Mouse (Mus musculus): ENCODE measurements around the gene Cst12. TPM values are rescaled to one million over a fixed set of nuclear protein-coding genes. Genes with fewer than 3 reads are reported as not detected.

Gene Cst12
- polyA plus RNA-seq, 1 experiment from 2014 or later = not detected

DNA sequence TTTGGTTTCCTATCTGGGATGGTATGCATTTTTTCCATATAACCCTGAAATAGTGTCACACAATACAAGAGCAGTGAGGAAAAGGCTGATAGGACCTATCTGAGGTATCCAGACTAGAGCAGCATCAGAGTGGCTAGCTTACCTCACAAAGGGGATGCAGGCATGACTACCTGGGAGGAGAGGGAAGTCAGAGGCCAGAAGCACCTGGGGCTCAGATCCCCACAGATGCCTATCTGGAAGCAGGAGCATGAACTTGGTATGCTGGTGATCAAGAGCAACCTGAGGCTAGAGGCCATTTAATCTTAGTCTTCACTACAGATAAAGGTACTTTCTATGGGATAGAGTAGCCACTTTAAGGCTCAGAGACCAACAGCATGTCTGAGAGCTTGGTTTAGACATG is 30.7 kb downstream of the Cst12 start, which contains the start of gene Cst13:
Cst13 (plus strand) TSS at position 173 of the 400 bp plus-strand sequence.
- H3K27me3 ChIP-seq (replicated peaks) = no peaks in the 10 kb centered on the region
- H3K4me3 ChIP-seq = no peak within 1 kb of the TSS
- no peaks in the 10 kb centered on the region for H3K4me1 ChIP-seq
- H3K9me3 ChIP-seq = no peaks in the 10 kb centered on the region
- H3K27ac ChIP-seq = no peak within 1 kb of the TSS
- no peak within 1 kb of the TSS for H3K4me2 ChIP-seq (replicated peaks)
- no peak for ATAC-seq (ENCODE audit: low FRiP score, low read depth)
- no peak within 1 kb of the TSS for H3K9ac ChIP-seq
- no peaks in the 10 kb centered on the region for H3K36me3 ChIP-seq

DNA sequence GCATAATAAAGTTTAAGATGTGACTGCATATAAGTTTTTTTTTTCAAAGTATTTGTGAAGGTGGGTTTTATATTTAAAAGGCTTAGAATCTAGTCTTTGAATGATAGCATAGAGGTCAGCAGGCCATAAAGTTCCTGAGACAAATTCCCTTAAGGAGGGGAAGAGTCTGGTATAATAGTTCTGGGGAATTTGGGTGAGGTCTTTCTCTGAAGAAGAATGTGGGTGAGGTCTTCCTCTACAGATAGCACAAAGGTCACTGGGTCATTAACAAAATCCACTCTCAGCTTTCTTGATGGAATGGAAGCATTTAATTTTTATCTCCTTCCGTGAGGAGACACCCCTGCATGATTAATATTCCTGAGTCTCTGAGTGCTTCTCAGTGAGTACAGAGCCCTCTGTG is 36.8 kb downstream of the Cst12 start:
- H3K27ac ChIP-seq = no peak overlapping the region
- no peaks in the 10 kb centered on the region for H3K27me3 ChIP-seq (replicated peaks)
- H3K4me3 ChIP-seq = no peak overlapping the region
- 74% methylated on average over 1 of the region's 1 CpGs for WGBS
- H3K4me2 ChIP-seq (replicated peaks) = no peak overlapping the region
- no peak for ATAC-seq (ENCODE audit: low FRiP score, low read depth)
- H3K9ac ChIP-seq = no peak overlapping the region
- H3K36me3 ChIP-seq = no peaks in the 10 kb centered on the region
- H3K4me1 ChIP-seq = no peaks in the 10 kb centered on the region
- no peaks in the 10 kb centered on the region for H3K9me3 ChIP-seq

DNA sequence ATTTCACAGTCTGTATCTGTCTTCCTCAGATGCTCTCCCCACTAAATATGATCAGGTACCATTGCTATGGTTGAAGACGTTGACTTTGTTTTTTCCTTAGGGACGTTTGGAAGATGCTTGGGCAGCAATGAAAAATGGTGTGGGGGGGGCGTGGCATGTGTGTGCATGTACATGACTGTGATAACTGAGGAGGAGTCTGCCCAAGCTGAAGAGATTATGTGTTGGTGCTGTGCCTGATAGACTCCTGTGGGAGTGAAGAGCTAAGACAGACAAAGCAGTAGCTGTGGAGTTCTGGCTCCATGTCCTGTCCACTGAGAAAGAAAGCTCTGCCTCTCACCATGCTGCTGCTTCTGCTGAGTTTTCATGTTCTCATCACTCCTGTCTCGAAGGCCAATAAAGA is 45.8 kb downstream of the Cst12 start, which contains the start of gene Cst9:
Cst9 (plus strand) TSS at position 236 of the 400 bp plus-strand sequence.
- no peak within 1 kb of the TSS for H3K4me3 ChIP-seq
- no peaks in the 10 kb centered on the region for H3K9me3 ChIP-seq
- WGBS = 75% methylated on average over 4 of the region's 4 CpGs
- no peak for ATAC-seq (ENCODE audit: low FRiP score, low read depth)
- H3K9ac ChIP-seq = no peak within 1 kb of the TSS
- no peak within 1 kb of the TSS for H3K4me2 ChIP-seq (replicated peaks)
- no peaks in the 10 kb centered on the region for H3K4me1 ChIP-seq
- no peak within 1 kb of the TSS for H3K27ac ChIP-seq
- no peaks in the 10 kb centered on the region for H3K36me3 ChIP-seq
- no peaks in the 10 kb centered on the region for H3K27me3 ChIP-seq (replicated peaks)

DNA sequence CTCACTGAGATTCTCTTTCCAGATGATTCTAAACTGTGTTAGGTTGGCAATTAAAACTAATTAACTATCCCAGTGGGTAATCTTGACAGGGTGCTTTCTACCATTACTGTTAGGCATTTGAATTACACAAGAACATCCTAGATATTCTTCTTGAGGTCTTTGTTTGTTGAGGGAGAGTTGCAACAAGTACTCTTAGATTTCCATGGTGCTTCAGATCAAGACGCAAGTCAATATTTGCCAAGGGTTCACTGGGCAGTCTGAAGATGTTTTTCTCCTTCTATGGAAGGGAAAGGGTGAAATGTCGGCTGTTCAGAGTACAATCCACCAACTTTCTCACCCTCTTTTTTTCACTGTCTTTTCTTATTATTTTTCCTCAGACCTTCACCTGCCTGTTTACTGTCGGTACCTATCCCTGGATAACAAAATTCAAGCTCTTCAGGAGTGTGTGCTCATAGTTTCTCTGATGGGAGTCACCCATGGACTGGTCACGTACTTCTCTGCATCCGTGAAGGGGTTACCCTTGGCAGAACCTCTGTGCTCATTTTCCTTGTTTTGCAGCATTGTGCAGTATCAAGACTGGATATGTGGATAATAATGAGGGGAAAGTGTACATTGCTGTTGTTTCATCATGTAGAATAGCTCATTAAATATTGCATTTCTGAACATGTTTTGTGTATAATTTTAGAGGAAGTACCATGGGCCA is 49.1 kb downstream of the Cst12 start:
- Histone ChIP-seq H3K4me3 (no peak overlapping the region), H3K36me3 (no peaks in the 10 kb centered on the region), H3K27me3 (replicated peaks) (no peaks in the 10 kb centered on the region), H3K9ac (no peak overlapping the region), H3K27ac (no peak overlapping the region), H3K4me1 (no peaks in the 10 kb centered on the region), H3K9me3 (no peaks in the 10 kb centered on the region), H3K4me2 (replicated peaks) (no peak overlapping the region)
- WGBS = 91% methylated on average over 5 of the region's 5 CpGs
- no peak for ATAC-seq (ENCODE audit: low FRiP score, low read depth)

DNA sequence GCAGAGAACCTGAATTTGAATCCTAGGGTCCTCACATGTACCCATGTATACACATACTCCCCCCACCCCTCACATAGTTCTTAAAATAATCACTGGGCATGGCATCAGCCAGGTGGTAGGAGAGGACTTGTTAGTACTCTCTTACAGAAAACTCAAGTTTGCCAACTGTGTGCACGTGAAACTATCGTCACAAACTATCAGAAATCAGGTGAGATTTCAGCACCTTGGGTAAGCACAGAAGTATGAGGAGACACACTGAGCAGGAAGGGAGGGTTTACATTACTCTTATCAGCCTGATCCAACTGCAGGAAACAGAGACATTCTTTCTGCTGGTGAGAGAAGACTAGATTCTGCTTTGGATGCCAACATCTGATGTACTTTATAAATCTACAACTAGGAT is 50.1 kb downstream of the Cst12 start:
- Histone ChIP-seq H3K9me3 (no peaks in the 10 kb centered on the region), H3K9ac (no peak overlapping the region), H3K36me3 (no peaks in the 10 kb centered on the region), H3K27me3 (replicated peaks) (no peaks in the 10 kb centered on the region), H3K4me2 (replicated peaks) (no peak overlapping the region), H3K27ac (no peak overlapping the region), H3K4me1 (no peaks in the 10 kb centered on the region), H3K4me3 (no peak overlapping the region)
- no peak for ATAC-seq (ENCODE audit: low FRiP score, low read depth)
- WGBS = 91% methylated on average over 2 of the region's 2 CpGs

Other genes starting within 250 kb of the Cst12 start
- gene Nxt1, start 116.8 kb upstream of the Cst12 start, polyA plus RNA-seq (2016; fragmentation: Nextera tagmentation; extraction: Ambion mirVana) = 76.4 and 81.7 TPM in 2 replicates
- gene Gzf1, start 108.3 kb upstream of the Cst12 start, polyA plus RNA-seq (2016; fragmentation: Nextera tagmentation; extraction: Ambion mirVana) = 17.1 and 19.5 TPM in 2 replicates
- 28.0 and 33.0 TPM in 2 replicates for gene Napb, start 56.9 kb upstream of the Cst12 start, polyA plus RNA-seq (2016; fragmentation: Nextera tagmentation; extraction: Ambion mirVana)
- gene Cstl1, start 39.0 kb upstream of the Cst12 start, polyA plus RNA-seq (2016; fragmentation: Nextera tagmentation; extraction: Ambion mirVana) = not detected in 2 replicates
- gene Cst11, start 17.9 kb upstream of the Cst12 start, polyA plus RNA-seq (2016; fragmentation: Nextera tagmentation; extraction: Ambion mirVana) = not detected in 2 replicates
- not detected in 2 replicates for gene 8030411F24Rik, start 7.4 kb upstream of the Cst12 start, polyA plus RNA-seq (2016; fragmentation: Nextera tagmentation; extraction: Ambion mirVana)
- not detected in 2 replicates for gene Cst8, start 9.4 kb downstream of the Cst12 start, polyA plus RNA-seq (2016; fragmentation: Nextera tagmentation; extraction: Ambion mirVana)
- not detected in 2 replicates for gene Cst13, start 30.7 kb downstream of the Cst12 start, polyA plus RNA-seq (2016; fragmentation: Nextera tagmentation; extraction: Ambion mirVana)
- not detected in 2 replicates for gene Cst9, start 45.8 kb downstream of the Cst12 start, polyA plus RNA-seq (2016; fragmentation: Nextera tagmentation; extraction: Ambion mirVana)
- gene 9230104L09Rik, start 75.7 kb downstream of the Cst12 start, polyA plus RNA-seq (2016; fragmentation: Nextera tagmentation; extraction: Ambion mirVana) = not detected in 2 replicates
- gene Cst3, start 86.3 kb downstream of the Cst12 start, polyA plus RNA-seq (2016; fragmentation: Nextera tagmentation; extraction: Ambion mirVana) = 332 and 342 TPM in 2 replicates
- gene Gm1330, start 213.9 kb downstream of the Cst12 start, polyA plus RNA-seq (2016; fragmentation: Nextera tagmentation; extraction: Ambion mirVana) = not detected in 2 replicates
- gene Gm10750, start 227.9 kb downstream of the Cst12 start, polyA plus RNA-seq (2016; fragmentation: Nextera tagmentation; extraction: Ambion mirVana) = not detected in 2 replicates

Data from neural tube, embryonic 12.5 days (tissue).